Mouse (Mus musculus) common myeloid progenitor, adult 5-6 weeks (primary cell): ENCODE measurements around the gene Tmem203. TPM values are rescaled to one million over a fixed set of nuclear protein-coding genes. Genes with fewer than 3 reads are reported as not detected.

Source experiments
- ATAC-seq: replicated peaks from 2 replicates; pipeline ENCODE4 v1.8.0; 2016; ENCODE audit warnings: low read depth, mild to moderate bottlenecking, moderate TSS enrichment, inconsistent platforms; ENCODE audit not compliant: poor library complexity, severe bottlenecking
- total RNA-seq: library from RNA; stranded (forward); fragments of 200-1000, 187-1606 nt; gene quantifications from 2 replicates; pipeline ENCODE4 v1.2.3, GENCODE M21; 2017

Gene Tmem203
- total RNA-seq, 1 experiment from 2014 or later = 13.0 TPM

GRCm38 (mm10) chr2:25288734-25289345, 33.6 kb downstream of the Tmem203 start:
- ATAC-seq = no peak

GRCm38 (mm10) chr2:25289651-25290050, 34.4 kb downstream of the Tmem203 start, which contains the start of gene Lrrc26:
Gene Lrrc26, plus strand, starts transcription at chr2:25289915.
- ATAC-seq = no peak

GRCm38 (mm10) chr2:25290101-25290815, 35.0 kb downstream of the Tmem203 start:
- no peak for ATAC-seq

- ATAC-seq = no peak
These were observed 35.5 kb downstream of the Tmem203 start for GRCm38 (mm10) chr2:25290816-25291130.

GRCm38 (mm10) chr2:25291184-25292053, 36.2 kb downstream of the Tmem203 start:
- ATAC-seq = no peak

- ATAC-seq = no peak
These were observed 36.9 kb downstream of the Tmem203 start for GRCm38 (mm10) chr2:25292054-25292544.

GRCm38 (mm10) chr2:25292856-25293255, 37.6 kb downstream of the Tmem203 start:
- peak; percentile 64 for ATAC-seq

GRCm38 (mm10) chr2:25293706-25294105, 38.5 kb downstream of the Tmem203 start:
- no peak for ATAC-seq

- ATAC-seq = no peak
These were observed 41.9 kb downstream of the Tmem203 start for GRCm38 (mm10) chr2:25297093-25297492.

- ATAC-seq = no peak
These were observed 42.8 kb downstream of the Tmem203 start for GRCm38 (mm10) chr2:25298046-25298445.

- no peak for ATAC-seq
These were observed 48.2 kb downstream of the Tmem203 start for GRCm38 (mm10) chr2:25303452-25303851.

- 0 out of 2 replicates have a peak, but pooled peaks have one; percentile 30 for ATAC-seq
These were observed 48.9 kb downstream of the Tmem203 start for GRCm38 (mm10) chr2:25303931-25304656.

GRCm38 (mm10) chr2:25304657-25305541, 49.7 kb downstream of the Tmem203 start:
- ATAC-seq = peak; percentile 77

Other genes starting within 250 kb of the Tmem203 start
- 9.6 and 15.2 TPM in 2 replicates for gene Nsmf, start 201.1 kb upstream of the Tmem203 start, total RNA-seq
- gene Entpd8, start 175.1 kb upstream of the Tmem203 start, total RNA-seq = not detected in 2 replicates
- 0.09 TPM in 1 of 2 replicates, not detected in the other for gene Noxa1, start 160.3 kb upstream of the Tmem203 start, total RNA-seq
- gene Nrarp, start 74.7 kb upstream of the Tmem203 start, total RNA-seq = 0.39 and 2.2 TPM in 2 replicates
- gene Tor4a, start 58.6 kb upstream of the Tmem203 start, total RNA-seq = 15.7 and 18.1 TPM in 2 replicates
- gene Nelfb, start 44.0 kb upstream of the Tmem203 start, total RNA-seq = 28.8 and 47.4 TPM in 2 replicates
- gene Stpg3, start 40.8 kb upstream of the Tmem203 start, total RNA-seq = not detected in 2 replicates
- not detected in 2 replicates for gene Fam166a, start 36.7 kb upstream of the Tmem203 start, total RNA-seq
- 486 and 513 TPM in 2 replicates for gene Tubb4b, start 30.7 kb upstream of the Tmem203 start, total RNA-seq
- gene Slc34a3, start 21.1 kb upstream of the Tmem203 start, total RNA-seq = not detected in 2 replicates
- gene Rnf224, start 18.7 kb upstream of the Tmem203 start, total RNA-seq = not detected in 2 replicates
- 0.37 and 0.82 TPM in 2 replicates for gene Rnf208, start 13.2 kb upstream of the Tmem203 start, total RNA-seq
- not detected in 2 replicates for gene Cysrt1, start 13.0 kb upstream of the Tmem203 start, total RNA-seq
- gene AL732309.1, start 8.6 kb upstream of the Tmem203 start, total RNA-seq = 0.50 and 0.87 TPM in 2 replicates
- gene Tprn, start 7.2 kb downstream of the Tmem203 start, total RNA-seq = 12.4 and 17.0 TPM in 2 replicates
- 65.1 and 73.3 TPM in 2 replicates for gene Ssna1, start 17.0 kb downstream of the Tmem203 start, total RNA-seq
- 35.1 and 53.1 TPM in 2 replicates for gene Anapc2, start 17.0 kb downstream of the Tmem203 start, total RNA-seq
- not detected in 2 replicates for gene Tmem210, start 32.7 kb downstream of the Tmem203 start, total RNA-seq
- not detected in 2 replicates for gene Lrrc26, start 34.5 kb downstream of the Tmem203 start, total RNA-seq
- not detected in 2 replicates for gene Grin1, start 63.7 kb downstream of the Tmem203 start, total RNA-seq
- 40.8 and 41.3 TPM in 2 replicates for gene Man1b1, start 76.9 kb downstream of the Tmem203 start, total RNA-seq
- gene Dpp7, start 100.9 kb downstream of the Tmem203 start, total RNA-seq = 13.3 and 19.2 TPM in 2 replicates
- 8.5 and 8.9 TPM in 2 replicates for gene Uap1l1, start 110.2 kb downstream of the Tmem203 start, total RNA-seq
- 15.1 and 17.4 TPM in 2 replicates for gene Sapcd2, start 116.9 kb downstream of the Tmem203 start, total RNA-seq
- gene Entpd2, start 140.4 kb downstream of the Tmem203 start, total RNA-seq = not detected in 2 replicates
- 0.64 TPM in 1 of 2 replicates, not detected in the other for gene Npdc1, start 143.9 kb downstream of the Tmem203 start, total RNA-seq
- gene Fut7, start 167.8 kb downstream of the Tmem203 start, total RNA-seq = 23.5 and 27.8 TPM in 2 replicates
- gene Abca2, start 173.3 kb downstream of the Tmem203 start, total RNA-seq = 31.5 and 49.9 TPM in 2 replicates
- not detected in 2 replicates for gene Clic3, start 201.4 kb downstream of the Tmem203 start, total RNA-seq
- gene Paxx, start 205.7 kb downstream of the Tmem203 start, total RNA-seq = 19.8 and 29.1 TPM in 2 replicates
- gene Ptgds, start 214.6 kb downstream of the Tmem203 start, total RNA-seq = 4.1 TPM in 1 of 2 replicates, not detected in the other
- gene Lcn12, start 238.5 kb downstream of the Tmem203 start, total RNA-seq = not detected in 2 replicates
- 16.6 and 21.4 TPM in 2 replicates for gene Fbxw5, start 245.3 kb downstream of the Tmem203 start, total RNA-seq
- gene C8g, start 246.3 kb downstream of the Tmem203 start, total RNA-seq = 0.19 and 2.7 TPM in 2 replicates